Mouse (Mus musculus): ENCODE measurements at regions not wholly inside any gene's neighbourhood (a gene's known extent, or its start where the extent isn't known, plus 50 kb on each side); places are given as distances from the start of the nearest gene placed in this dataset.
A peak's percentile ranks its signal among the peaks of the same experiment; 100 is the strongest.

DNA sequence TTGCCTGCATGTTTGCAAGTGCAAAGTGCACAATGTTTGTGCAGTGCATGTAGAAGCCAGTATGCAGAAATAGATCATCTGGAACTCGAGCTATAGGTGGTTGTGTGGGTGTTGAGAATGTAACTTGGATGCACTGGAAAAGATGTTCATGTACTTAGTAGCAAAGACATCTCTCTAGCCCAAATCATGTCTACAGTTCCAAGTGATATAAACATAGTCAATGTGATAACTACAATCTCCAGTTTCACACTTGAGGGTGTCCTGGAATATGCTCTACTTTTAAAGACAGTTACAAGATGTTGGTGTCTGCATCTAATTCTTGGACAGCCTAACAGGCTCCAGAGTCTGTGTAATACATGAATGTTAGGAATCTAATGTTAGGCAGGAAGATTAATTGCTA lies 657.4 kb downstream of the Nsun3 start:
- Histone ChIP-seq H3K27me3 (replicated peaks; ENCODE audit: control insufficient read depth, insufficient read depth, low read length) (no peaks in the 10 kb centered on the region), H3K4me3 (ENCODE audit: low read depth, low read length) (no peak overlapping the region), H3K36me3 (ENCODE audit: control insufficient read depth, insufficient read depth, low read length) (no peaks in the 10 kb centered on the region), H3K4me1 (ENCODE audit: control insufficient read depth, insufficient read depth, low read length) (no peaks in the 10 kb centered on the region), H3K4me2 (ENCODE audit: low read length) (no peak overlapping the region), H3K9me3 (replicated peaks; ENCODE audit: control insufficient read depth, low read length) (no peaks in the 10 kb centered on the region), H3K9ac (ENCODE audit: low read length) (no peak overlapping the region), H3K27ac (ENCODE audit: low read depth, low read length) (no peak overlapping the region)
- DNase-seq (ENCODE audit: low spot score) (no peak), ATAC-seq (no peak)
- 50% methylated on average over 1 of the region's 1 CpGs for WGBS

DNA sequence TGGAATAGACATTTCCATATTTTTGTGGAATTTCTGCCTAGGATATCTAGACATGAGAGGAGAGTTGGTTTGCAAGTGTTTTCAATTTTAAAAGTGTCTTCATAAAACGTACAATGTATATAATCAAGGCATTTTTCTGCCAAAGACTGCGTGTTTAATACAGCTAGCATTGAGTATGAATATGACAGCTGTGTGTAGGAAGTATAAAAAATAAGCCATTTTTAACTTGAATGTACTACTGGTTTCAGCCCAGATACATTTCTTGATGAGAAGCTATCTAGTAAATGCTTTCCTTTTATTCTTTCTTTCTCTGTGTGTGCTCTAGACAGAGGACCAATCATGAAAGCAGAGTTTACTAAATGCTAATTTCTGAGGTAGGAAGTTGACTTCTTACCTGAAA lies 658.5 kb downstream of the Nsun3 start:
- Histone ChIP-seq H3K27ac (ENCODE audit: low read depth, low read length) (no peak overlapping the region), H3K27me3 (replicated peaks; ENCODE audit: control insufficient read depth, insufficient read depth, low read length) (no peaks in the 10 kb centered on the region), H3K9ac (ENCODE audit: low read length) (no peak overlapping the region), H3K9me3 (replicated peaks; ENCODE audit: control insufficient read depth, low read length) (no peaks in the 10 kb centered on the region), H3K4me3 (ENCODE audit: low read depth, low read length) (no peak overlapping the region), H3K36me3 (ENCODE audit: control insufficient read depth, insufficient read depth, low read length) (no peaks in the 10 kb centered on the region), H3K4me1 (ENCODE audit: control insufficient read depth, insufficient read depth, low read length) (no peaks in the 10 kb centered on the region), H3K4me2 (ENCODE audit: low read length) (no peak overlapping the region)
- DNase-seq (ENCODE audit: low spot score) (no peak), ATAC-seq (no peak)
- whole genome bisulfite sequencing, result 90% methylated on average over 2 of the region's 2 CpGs

DNA sequence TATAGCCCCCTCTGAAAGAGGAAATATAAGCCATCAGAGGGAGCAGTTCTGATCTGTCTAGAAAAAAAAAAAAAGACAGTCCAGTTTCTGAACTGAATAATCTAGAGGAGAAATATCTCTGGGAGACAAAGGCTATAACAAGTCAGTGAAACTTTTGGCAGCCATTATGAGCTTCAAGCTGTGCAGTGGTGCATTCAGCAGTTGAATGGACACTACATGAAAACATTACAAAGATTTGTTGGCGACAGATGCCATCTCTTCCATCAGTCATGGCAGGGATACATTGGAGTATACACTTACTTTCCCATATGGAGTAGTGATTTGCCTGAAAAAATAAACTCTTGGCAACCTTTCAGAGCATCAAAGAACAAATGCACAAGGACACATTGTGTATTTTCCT lies 660.8 kb downstream of the Nsun3 start:
- no peaks in the 10 kb centered on the region for H3K9me3 ChIP-seq (replicated peaks; ENCODE audit: control insufficient read depth, low read length)
- 80% methylated on average over 1 of the region's 1 CpGs for WGBS
- peak; percentile 5 for DNase-seq (ENCODE audit: low spot score)

More for the DNA sequence above, 660.8 kb downstream of the Nsun3 start:
- H3K4me2 ChIP-seq (ENCODE audit: low read length), result no peak overlapping the region
- no peaks in the 10 kb centered on the region for H3K27me3 ChIP-seq (replicated peaks; ENCODE audit: control insufficient read depth, insufficient read depth, low read length)
- no peak overlapping the region for H3K9ac ChIP-seq (ENCODE audit: low read length)
- no peak overlapping the region for H3K4me3 ChIP-seq (ENCODE audit: low read depth, low read length)
- ATAC-seq, result no peak
- no peak overlapping the region for H3K27ac ChIP-seq (ENCODE audit: low read depth, low read length)
- no peaks in the 10 kb centered on the region for H3K4me1 ChIP-seq (ENCODE audit: control insufficient read depth, insufficient read depth, low read length)
- H3K36me3 ChIP-seq (ENCODE audit: control insufficient read depth, insufficient read depth, low read length), result no peaks in the 10 kb centered on the region

All from forebrain, embryonic 14.5 days (tissue).